Mouse (Mus musculus): Measurements from ENCODE around the gene Clec12a.

Clec12a gene

GRCm38 (mm10) chr6:129380454-129380853 is 38.0 kb downstream of the Clec12a start:
- DNase-seq, result no peak

DNA sequence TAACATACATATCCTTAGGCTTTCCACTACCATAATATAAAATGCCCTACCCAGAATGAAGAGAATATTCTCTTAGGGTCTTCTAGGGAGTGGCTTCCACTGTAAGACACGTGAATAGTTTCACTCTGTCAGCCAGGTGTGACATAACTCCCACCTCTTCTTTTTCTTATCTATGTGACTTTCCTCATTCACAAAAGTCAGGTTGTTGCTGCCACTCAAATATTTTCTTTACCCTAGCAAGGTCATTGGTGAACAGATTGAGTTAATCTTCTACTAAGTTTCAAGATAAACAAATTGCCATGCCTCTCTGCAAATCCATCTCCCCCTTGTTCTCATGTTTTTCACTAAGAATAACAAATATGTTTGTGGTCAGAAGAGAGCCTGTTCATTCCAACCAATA is 39.2 kb downstream of the Clec12a start:
- no peak for DNase-seq

DNA sequence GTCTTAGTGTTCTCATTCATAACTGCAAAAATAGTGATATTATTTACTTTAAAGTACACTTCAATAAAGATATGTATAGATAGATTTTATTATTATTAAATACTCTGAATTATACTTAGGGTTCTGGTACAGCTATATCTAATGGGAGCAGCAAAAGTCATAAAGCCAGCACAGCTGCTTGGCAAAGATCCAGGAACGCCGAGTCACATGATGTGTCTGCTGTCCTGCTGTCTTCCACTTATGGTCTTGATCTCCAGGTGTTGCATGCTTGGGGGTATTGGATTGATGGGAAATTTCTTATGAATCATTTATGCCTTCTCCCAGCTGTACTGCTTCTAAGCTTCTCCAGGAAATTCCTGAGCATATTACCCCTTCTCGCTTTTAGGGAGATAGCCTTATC is 41.0 kb downstream of the Clec12a start:
- no peak for DNase-seq

DNA sequence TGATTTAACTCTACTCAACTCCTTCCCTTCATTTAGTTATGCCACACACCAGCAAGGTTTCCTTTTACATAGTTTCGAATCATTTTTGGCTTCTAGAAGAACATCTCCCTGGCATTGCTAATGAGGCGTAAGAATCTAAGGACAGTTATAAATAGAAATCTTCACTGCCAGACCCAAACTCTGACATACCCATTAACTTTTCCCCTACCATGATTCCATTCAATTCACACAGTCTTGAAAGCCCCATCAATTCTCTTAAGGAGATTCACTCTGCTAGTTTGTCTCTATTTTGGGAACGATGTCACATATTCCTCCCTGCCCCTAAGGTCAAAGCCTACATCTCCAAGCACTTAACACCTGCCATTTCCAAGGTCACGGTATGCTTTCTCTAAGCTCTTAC is 42.5 kb downstream of the Clec12a start:
- DNase-seq, result no peak

DNA sequence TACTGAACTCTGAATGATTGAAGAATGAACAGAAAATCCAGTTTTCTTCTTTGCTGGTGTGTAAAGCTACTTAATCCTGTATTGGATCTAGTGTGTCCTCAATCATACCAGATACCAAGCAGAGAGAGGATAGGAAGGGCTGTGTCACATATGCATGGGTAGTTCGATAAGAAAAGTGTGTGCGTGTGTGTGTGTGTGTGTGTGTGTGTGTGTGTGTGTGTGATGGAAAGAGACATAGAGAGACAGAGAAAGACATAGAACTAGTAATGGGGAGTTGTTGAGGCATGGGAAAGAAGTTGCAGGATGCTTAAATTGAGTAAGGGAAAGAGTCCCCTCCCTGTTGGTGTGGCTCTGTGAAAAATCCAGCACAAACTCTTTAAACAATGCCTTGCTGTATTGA is 43.3 kb downstream of the Clec12a start, which contains the start of gene Clec12b:
Gene Clec12b, minus strand, starts transcription at position 101 of the 400 bp plus-strand sequence.
- DNase-seq, result no peak

- DNase-seq, result no peak
These were observed 50.7 kb downstream of the Clec12a start for GRCm38 (mm10) chr6:129393087-129393720.

- DNase-seq, result no peak
These were observed 51.2 kb downstream of the Clec12a start for GRCm38 (mm10) chr6:129393732-129394131.

DNA sequence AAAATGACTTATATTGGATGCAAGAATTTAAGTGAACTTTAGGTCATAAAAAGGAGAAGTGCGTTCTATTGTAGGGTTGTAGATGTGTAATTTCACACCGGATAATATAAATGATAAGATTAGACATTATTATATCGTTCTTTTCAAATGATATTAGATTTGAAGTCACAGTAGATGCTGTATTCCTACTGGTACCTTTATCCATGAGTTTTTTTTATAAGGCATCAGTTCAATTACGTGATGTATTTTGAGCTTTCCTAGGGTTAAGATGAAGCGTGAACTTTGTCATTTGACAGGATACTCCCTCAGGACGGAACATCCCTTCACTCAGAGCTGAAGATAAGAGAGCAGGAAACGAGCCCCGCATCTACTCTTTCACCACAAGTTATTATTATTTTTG is 54.5 kb downstream of the Clec12a start, which contains the start of gene Clec1b:
Gene Clec1b, plus strand, starts transcription at position 301 of the 400 bp plus-strand sequence.
- DNase-seq, result no peak

DNA sequence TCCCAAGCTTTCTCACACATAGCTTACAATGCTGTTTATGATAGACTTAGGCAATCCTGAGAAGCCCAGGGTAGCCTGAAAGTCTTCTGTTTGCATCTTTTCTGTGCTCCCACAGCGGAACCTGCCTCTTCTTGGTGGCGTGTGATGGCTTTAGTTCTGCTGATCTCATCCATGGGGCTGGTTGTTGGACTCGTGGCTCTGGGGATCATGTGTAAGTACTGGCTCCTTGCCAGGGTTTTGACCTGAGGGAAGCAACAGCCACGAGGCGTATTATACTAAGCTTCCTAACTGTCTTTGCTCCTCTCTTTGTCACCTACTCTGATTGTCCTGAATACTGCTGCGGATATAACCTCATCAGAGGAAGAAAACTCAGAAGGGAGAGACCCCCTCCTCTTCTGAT is 57.5 kb downstream of the Clec12a start:
- DNase-seq, result peak; percentile 43

GRCm38 (mm10) chr6:129402404-129402803 is 59.9 kb downstream of the Clec12a start:
- DNase-seq, result no peak

DNA sequence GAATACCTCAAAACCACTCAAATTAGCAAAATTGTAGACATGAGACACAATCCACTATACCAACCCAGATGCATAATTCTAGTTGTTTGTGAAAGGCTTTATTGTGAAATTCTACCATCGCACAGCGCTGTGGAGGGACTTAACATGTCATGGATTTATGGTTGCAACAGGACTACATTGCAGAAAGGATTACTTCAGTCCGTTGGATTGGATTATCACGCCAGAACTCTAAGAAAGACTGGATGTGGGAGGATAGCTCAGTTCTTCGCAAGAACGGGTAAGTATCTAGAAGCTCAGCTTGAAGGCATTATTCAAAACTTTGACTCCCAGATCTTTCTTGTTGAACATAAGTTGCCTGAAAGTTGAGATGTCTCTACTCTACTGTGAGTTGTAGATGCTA is 60.9 kb downstream of the Clec12a start:
- no peak for DNase-seq

- no peak for DNase-seq
These were observed 63.5 kb downstream of the Clec12a start for GRCm38 (mm10) chr6:129405999-129406398.

GRCm38 (mm10) chr6:129407324-129407723 is 64.8 kb downstream of the Clec12a start:
- no peak for DNase-seq

GRCm38 (mm10) chr6:129408562-129408961 is 66.1 kb downstream of the Clec12a start, which contains the start of gene Clec9a:
Gene Clec9a, plus strand, starts transcription at chr6:129408862.
- DNase-seq, result no peak

DNA sequence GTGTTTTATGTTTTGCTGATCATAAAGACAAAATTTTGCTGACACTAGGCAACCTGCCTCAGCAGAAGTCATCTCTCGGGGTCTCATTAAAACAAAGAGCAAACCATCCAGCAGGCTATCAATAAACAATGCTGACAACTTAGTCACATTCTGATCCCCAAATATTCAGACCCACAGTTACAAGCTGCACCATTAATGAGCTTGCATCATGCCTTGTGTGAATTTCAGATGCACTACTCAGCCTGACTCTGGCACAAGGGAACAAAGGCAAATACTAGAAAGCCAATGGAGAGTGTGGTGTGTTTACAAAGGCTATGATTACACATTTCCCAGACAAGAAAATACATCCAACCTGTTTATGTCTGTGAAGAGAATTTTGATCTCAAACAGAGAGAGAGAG is 71.7 kb downstream of the Clec12a start:
- DNase-seq, result no peak
